Mouse (Mus musculus) olfactory bulb, adult 2 months (tissue): ENCODE measurements around the gene Aatk.

ENCODE experiments used
- CTCF ChIP-seq: fragments of 200-500 bp; IDR thresholded peaks from 2 replicates; pipeline ENCODE4 v1.5.1; 2012; ENCODE audit warnings: low read depth, mild to moderate bottlenecking, low read length, moderate library complexity; ENCODE audit not compliant: insufficient read depth
- POLR2A ChIP-seq: fragments of 200-500 bp; IDR thresholded peaks from 2 replicates; pipeline ENCODE4 v1.6.1; 2012; ENCODE audit warnings: mild to moderate bottlenecking, low read depth, low read length, moderate library complexity; ENCODE audit not compliant: insufficient read depth

- TF ChIP-seq CTCF, result peak; percentile 99
- no peak for TF ChIP-seq POLR2A
These were observed 55.7 kb downstream of the Aatk start for GRCm38 (mm10) chr11:119991338-119991678.
